Mouse (Mus musculus): ENCODE measurements around the gene Cracr2b. TPM values are rescaled to one million over a fixed set of nuclear protein-coding genes. Genes with fewer than 3 reads are reported as not detected.

The Cracr2b gene
- polyA plus RNA-seq, 1 experiment from 2014 or later: 5.3 TPM

GRCm38 (mm10) chr7:141486239-141486638 is 25.3 kb downstream of the Cracr2b start:
- Histone ChIP-seq H3K27ac (replicated peaks; ENCODE audit: low read depth, low read length) (no peak overlapping the region), H3K4me3 (ENCODE audit: low read depth, low read length) (no peak overlapping the region), H3K9me3 (ENCODE audit: control insufficient read depth, low read length) (no peaks in the 10 kb centered on the region), H3K4me1 (ENCODE audit: control insufficient read depth, insufficient read depth, low read length) (0 out of 2 replicates have a peak, but pooled peaks cover 3% of the 10 kb centered on the region), H3K27me3 (ENCODE audit: control insufficient read depth, insufficient read depth, low read length) (peaks cover 10% of the 10 kb centered on the region), H3K36me3 (ENCODE audit: control insufficient read depth, insufficient read depth, low read length) (no peaks in the 10 kb centered on the region), H3K9ac (ENCODE audit: low read length) (no peak overlapping the region), H3K4me2 (ENCODE audit: low read depth, severe bottlenecking) (no peak overlapping the region)
- 72% methylated on average over 1 of the region's 1 CpGs for WGBS
- ATAC-seq (ENCODE audit: insufficient number of reproducible peaks, low FRiP score, low TSS enrichment, low read depth) (no peak), DNase-seq (ENCODE audit: low spot score) (no peak)

- no peak overlapping the region for H3K27ac ChIP-seq (replicated peaks; ENCODE audit: low read depth, low read length)
- no peak overlapping the region for H3K9ac ChIP-seq (ENCODE audit: low read length)
- no peaks in the 10 kb centered on the region for H3K9me3 ChIP-seq (ENCODE audit: control insufficient read depth, low read length)
- H3K4me1 ChIP-seq (ENCODE audit: control insufficient read depth, insufficient read depth, low read length): 0 out of 2 replicates have a peak, but pooled peaks cover 3% of the 10 kb centered on the region
- H3K4me2 ChIP-seq (ENCODE audit: low read depth, severe bottlenecking): no peak overlapping the region
- H3K36me3 ChIP-seq (ENCODE audit: control insufficient read depth, insufficient read depth, low read length): no peaks in the 10 kb centered on the region
- no peak for DNase-seq (ENCODE audit: low spot score)
- H3K27me3 ChIP-seq (ENCODE audit: control insufficient read depth, insufficient read depth, low read length): peaks cover 10% of the 10 kb centered on the region
- 78% methylated on average over 7 of the region's 7 CpGs for WGBS
- ATAC-seq (ENCODE audit: insufficient number of reproducible peaks, low FRiP score, low TSS enrichment, low read depth): no peak
- H3K4me3 ChIP-seq (ENCODE audit: low read depth, low read length): no peak overlapping the region
These were observed 26.2 kb downstream of the Cracr2b start for GRCm38 (mm10) chr7:141487141-141487540.

GRCm38 (mm10) chr7:141491151-141491550 is 30.3 kb downstream of the Cracr2b start:
- WGBS: 83% methylated on average over 2 of the region's 2 CpGs
- no peak overlapping the region for H3K4me3 ChIP-seq (ENCODE audit: low read depth, low read length)
- DNase-seq (ENCODE audit: low spot score): no peak

GRCm38 (mm10) chr7:141492738-141493137 is 31.8 kb downstream of the Cracr2b start:
- peaks cover 2% of the 10 kb centered on the region; the same call in 1 of the 2 replicates for H3K36me3 ChIP-seq (ENCODE audit: control insufficient read depth, insufficient read depth, low read length)
- H3K9ac ChIP-seq (ENCODE audit: low read length): no peak overlapping the region
- H3K27me3 ChIP-seq (ENCODE audit: control insufficient read depth, insufficient read depth, low read length): no peaks in the 10 kb centered on the region
- WGBS: 90% methylated on average over 5 of the region's 5 CpGs
- no peak overlapping the region for H3K4me3 ChIP-seq (ENCODE audit: low read depth, low read length)
- no peak for DNase-seq (ENCODE audit: low spot score)
- no peak overlapping the region for H3K27ac ChIP-seq (replicated peaks; ENCODE audit: low read depth, low read length)
- H3K9me3 ChIP-seq (ENCODE audit: control insufficient read depth, low read length): no peaks in the 10 kb centered on the region
- no peaks in the 10 kb centered on the region for H3K4me1 ChIP-seq (ENCODE audit: control insufficient read depth, insufficient read depth, low read length)
- no peak for ATAC-seq (ENCODE audit: insufficient number of reproducible peaks, low FRiP score, low TSS enrichment, low read depth)
- H3K4me2 ChIP-seq (ENCODE audit: low read depth, severe bottlenecking): no peak overlapping the region

More at GRCm38 (mm10) chr7:141491151-141491550, 30.3 kb downstream of the Cracr2b start:
- Histone ChIP-seq H3K27me3 (ENCODE audit: control insufficient read depth, insufficient read depth, low read length) (no peaks in the 10 kb centered on the region), H3K9ac (ENCODE audit: low read length) (no peak overlapping the region), H3K9me3 (ENCODE audit: control insufficient read depth, low read length) (no peaks in the 10 kb centered on the region), H3K27ac (replicated peaks; ENCODE audit: low read depth, low read length) (no peak overlapping the region), H3K4me2 (ENCODE audit: low read depth, severe bottlenecking) (no peak overlapping the region), H3K36me3 (ENCODE audit: control insufficient read depth, insufficient read depth, low read length) (peaks cover 2% of the 10 kb centered on the region; the same call in 1 of the 2 replicates), H3K4me1 (ENCODE audit: control insufficient read depth, insufficient read depth, low read length) (no peaks in the 10 kb centered on the region)
- no peak for ATAC-seq (ENCODE audit: insufficient number of reproducible peaks, low FRiP score, low TSS enrichment, low read depth)

- no peak overlapping the region for H3K9ac ChIP-seq (ENCODE audit: low read length)
- no peaks in the 10 kb centered on the region for H3K4me1 ChIP-seq (ENCODE audit: control insufficient read depth, insufficient read depth, low read length)
- no peaks in the 10 kb centered on the region for H3K27me3 ChIP-seq (ENCODE audit: control insufficient read depth, insufficient read depth, low read length)
- H3K4me2 ChIP-seq (ENCODE audit: low read depth, severe bottlenecking): no peak overlapping the region
- WGBS: 93% methylated on average over 1 of the region's 1 CpGs
- ATAC-seq (ENCODE audit: insufficient number of reproducible peaks, low FRiP score, low TSS enrichment, low read depth) (no peak), DNase-seq (ENCODE audit: low spot score) (no peak)
- peaks cover 2% of the 10 kb centered on the region; the same call in 1 of the 2 replicates for H3K36me3 ChIP-seq (ENCODE audit: control insufficient read depth, insufficient read depth, low read length)
- H3K9me3 ChIP-seq (ENCODE audit: control insufficient read depth, low read length): no peaks in the 10 kb centered on the region
- no peak overlapping the region for H3K4me3 ChIP-seq (ENCODE audit: low read depth, low read length)
- H3K27ac ChIP-seq (replicated peaks; ENCODE audit: low read depth, low read length): no peak overlapping the region
These were observed 32.8 kb downstream of the Cracr2b start for GRCm38 (mm10) chr7:141493729-141494128.

GRCm38 (mm10) chr7:141495379-141495778 is 34.5 kb downstream of the Cracr2b start:
- no peak for DNase-seq (ENCODE audit: low spot score)

GRCm38 (mm10) chr7:141495940-141496339 is 35.0 kb downstream of the Cracr2b start:
- H3K4me1 ChIP-seq (ENCODE audit: control insufficient read depth, insufficient read depth, low read length): no peaks in the 10 kb centered on the region
- H3K36me3 ChIP-seq (ENCODE audit: control insufficient read depth, insufficient read depth, low read length): peaks cover 4% of the 10 kb centered on the region; the same call in 1 of the 2 replicates
- H3K4me2 ChIP-seq (ENCODE audit: low read depth, severe bottlenecking): no peak overlapping the region
- ATAC-seq (ENCODE audit: insufficient number of reproducible peaks, low FRiP score, low TSS enrichment, low read depth) (no peak), DNase-seq (ENCODE audit: low spot score) (no peak)
- no peak overlapping the region for H3K4me3 ChIP-seq (ENCODE audit: low read depth, low read length)
- H3K9ac ChIP-seq (ENCODE audit: low read length): no peak overlapping the region
- H3K27me3 ChIP-seq (ENCODE audit: control insufficient read depth, insufficient read depth, low read length): no peaks in the 10 kb centered on the region
- H3K27ac ChIP-seq (replicated peaks; ENCODE audit: low read depth, low read length): no peak overlapping the region
- H3K9me3 ChIP-seq (ENCODE audit: control insufficient read depth, low read length): no peaks in the 10 kb centered on the region
- WGBS: 93% methylated on average over 4 of the region's 4 CpGs

More at GRCm38 (mm10) chr7:141495379-141495778, 34.5 kb downstream of the Cracr2b start:
- H3K4me1 ChIP-seq (ENCODE audit: control insufficient read depth, insufficient read depth, low read length): no peaks in the 10 kb centered on the region
- H3K27me3 ChIP-seq (ENCODE audit: control insufficient read depth, insufficient read depth, low read length): no peaks in the 10 kb centered on the region
- no peak overlapping the region for H3K4me3 ChIP-seq (ENCODE audit: low read depth, low read length)
- H3K36me3 ChIP-seq (ENCODE audit: control insufficient read depth, insufficient read depth, low read length): peaks cover 4% of the 10 kb centered on the region; the same call in 1 of the 2 replicates
- no peak for ATAC-seq (ENCODE audit: insufficient number of reproducible peaks, low FRiP score, low TSS enrichment, low read depth)
- WGBS: 91% methylated on average over 2 of the region's 2 CpGs
- H3K9ac ChIP-seq (ENCODE audit: low read length): no peak overlapping the region
- no peak overlapping the region for H3K4me2 ChIP-seq (ENCODE audit: low read depth, severe bottlenecking)
- no peaks in the 10 kb centered on the region for H3K9me3 ChIP-seq (ENCODE audit: control insufficient read depth, low read length)
- no peak overlapping the region for H3K27ac ChIP-seq (replicated peaks; ENCODE audit: low read depth, low read length)

GRCm38 (mm10) chr7:141497600-141497999 is 36.7 kb downstream of the Cracr2b start:
- no peaks in the 10 kb centered on the region for H3K4me1 ChIP-seq (ENCODE audit: control insufficient read depth, insufficient read depth, low read length)
- no peak overlapping the region for H3K9ac ChIP-seq (ENCODE audit: low read length)
- ATAC-seq (ENCODE audit: insufficient number of reproducible peaks, low FRiP score, low TSS enrichment, low read depth): no peak
- no peak overlapping the region for H3K4me3 ChIP-seq (ENCODE audit: low read depth, low read length)
- no peak for DNase-seq (ENCODE audit: low spot score)
- no peaks in the 10 kb centered on the region for H3K9me3 ChIP-seq (ENCODE audit: control insufficient read depth, low read length)
- whole genome bisulfite sequencing: 93% methylated on average over 3 of the region's 3 CpGs
- peaks cover 4% of the 10 kb centered on the region; the same call in 1 of the 2 replicates for H3K36me3 ChIP-seq (ENCODE audit: control insufficient read depth, insufficient read depth, low read length)
- no peak overlapping the region for H3K27ac ChIP-seq (replicated peaks; ENCODE audit: low read depth, low read length)
- no peaks in the 10 kb centered on the region for H3K27me3 ChIP-seq (ENCODE audit: control insufficient read depth, insufficient read depth, low read length)
- no peak overlapping the region for H3K4me2 ChIP-seq (ENCODE audit: low read depth, severe bottlenecking)
